Mouse (Mus musculus): ENCODE data around the gene Gm2696. TPM values are rescaled to one million over a fixed set of nuclear protein-coding genes. Genes with fewer than 3 reads are reported as not detected.
"Not testable (repeated sequence)": the region's sequence is repeated elsewhere in the genome, so short reads cannot be mapped to it uniquely, and the experiment has no call there.

Gm2696 gene
- not detected in 2 replicates for polyA plus RNA-seq (2014; fragmentation: Nextera tagmentation; extraction: Ambion mirVana)

DNA sequence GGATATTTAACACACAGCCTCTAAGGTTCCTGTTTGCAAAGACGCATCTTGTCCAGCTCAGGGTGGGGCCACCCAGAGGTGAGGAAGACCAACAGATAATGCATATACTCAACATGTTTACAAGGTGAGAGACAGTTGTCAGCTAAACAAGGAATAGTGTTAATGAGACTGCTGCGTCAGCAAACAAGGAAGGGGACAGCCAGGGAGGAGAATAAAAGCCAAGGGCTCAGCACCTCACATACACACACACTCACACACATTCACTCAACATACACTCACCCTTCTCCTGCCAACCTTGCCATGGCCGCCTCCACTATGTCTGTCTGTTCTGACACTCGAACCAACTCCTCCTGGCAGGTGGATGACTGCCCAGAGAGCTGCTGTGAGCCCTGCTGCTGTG is at the start of gene Gm2696:
TSS of gene Gm2696 (plus strand) at position 301 of the 400 bp plus-strand sequence.
- H3K4me1 ChIP-seq (replicated peaks; ENCODE audit: control insufficient read depth, insufficient read depth, low read length), result no peaks in the 10 kb centered on the region
- ATAC-seq (ENCODE audit: low FRiP score) (no peak), DNase-seq (ENCODE audit: low spot score) (no peak)
- no peak within 1 kb of the TSS for H3K4me3 ChIP-seq (ENCODE audit: low read depth, low read length)
- no peak within 1 kb of the TSS for H3K9ac ChIP-seq (ENCODE audit: low read depth, low read length)
- no peak within 1 kb of the TSS for H3K4me2 ChIP-seq (replicated peaks; ENCODE audit: low read depth, low read length)
- no peaks in the 10 kb centered on the region for H3K27me3 ChIP-seq (ENCODE audit: control insufficient read depth, insufficient read depth, low read length)
- H3K36me3 ChIP-seq (ENCODE audit: control insufficient read depth, insufficient read depth, low read length), result no peaks in the 10 kb centered on the region
- H3K27ac ChIP-seq (ENCODE audit: low read depth, low read length), result no peak within 1 kb of the TSS
- no peaks in the 10 kb centered on the region for H3K9me3 ChIP-seq (ENCODE audit: control insufficient read depth, low read length)
- WGBS, result 37% methylated on average over 4 of the region's 4 CpGs

GRCm38 (mm10) chr10:77769727-77770126 is 44.8 kb upstream of the Gm2696 start:
- Histone ChIP-seq H3K4me1 (replicated peaks; ENCODE audit: control insufficient read depth, insufficient read depth, low read length) (no peaks in the 10 kb centered on the region), H3K4me3 (ENCODE audit: low read depth, low read length) (no peak overlapping the region), H3K27ac (ENCODE audit: low read depth, low read length) (no peak overlapping the region), H3K27me3 (ENCODE audit: control insufficient read depth, insufficient read depth, low read length) (no peaks in the 10 kb centered on the region), H3K9ac (ENCODE audit: low read depth, low read length) (no peak overlapping the region), H3K36me3 (ENCODE audit: control insufficient read depth, insufficient read depth, low read length) (no peaks in the 10 kb centered on the region), H3K4me2 (replicated peaks; ENCODE audit: low read depth, low read length) (no peak overlapping the region), H3K9me3 (ENCODE audit: control insufficient read depth, low read length) (no peaks in the 10 kb centered on the region)
- DNase-seq (ENCODE audit: low spot score) (no peak), ATAC-seq (ENCODE audit: low FRiP score) (no peak)
- WGBS, result 95% methylated on average over 1 of the region's 1 CpGs

- DNase-seq (ENCODE audit: low spot score); H3K4me2 ChIP-seq (replicated peaks; ENCODE audit: low read depth, low read length); H3K9me3 ChIP-seq (ENCODE audit: control insufficient read depth, low read length); H3K27me3 ChIP-seq (ENCODE audit: control insufficient read depth, insufficient read depth, low read length); H3K36me3 ChIP-seq (ENCODE audit: control insufficient read depth, insufficient read depth, low read length); H3K4me1 ChIP-seq (replicated peaks; ENCODE audit: control insufficient read depth, insufficient read depth, low read length); H3K9ac ChIP-seq (ENCODE audit: low read depth, low read length); H3K27ac ChIP-seq (ENCODE audit: low read depth, low read length); H3K4me3 ChIP-seq (ENCODE audit: low read depth, low read length); ATAC-seq (ENCODE audit: low FRiP score): not testable (repeated sequence)
- no CpG with 5 or more reads among the region's 1 CpGs for WGBS
Measured at GRCm38 (mm10) chr10:77771225-77771624, 43.3 kb upstream of the Gm2696 start, which contains the start of gene Gm3238. Gm3238 (minus strand) TSS chr10:77771325.

DNA sequence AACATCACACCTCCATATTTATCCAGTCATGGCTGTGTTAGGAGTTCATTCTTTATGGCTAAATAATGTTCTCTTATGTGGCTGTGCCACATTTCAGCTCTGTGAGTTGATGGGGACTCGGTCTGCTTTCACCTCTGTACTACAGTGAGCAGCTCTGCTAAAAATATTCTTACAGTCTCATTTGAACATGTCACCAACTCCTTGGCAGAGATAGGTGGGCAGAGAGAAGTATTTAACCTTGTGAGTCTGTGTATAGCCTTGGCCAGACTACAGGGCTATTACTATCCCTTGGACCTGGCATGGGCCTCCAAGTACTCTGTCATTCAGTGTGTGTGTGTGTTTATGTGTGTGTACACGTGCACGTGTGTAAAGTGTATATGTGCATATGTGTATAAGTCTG is 42.3 kb upstream of the Gm2696 start:
- not testable (repeated sequence) for H3K4me2 ChIP-seq (replicated peaks; ENCODE audit: low read depth, low read length); H3K27ac ChIP-seq (ENCODE audit: low read depth, low read length); H3K4me3 ChIP-seq (ENCODE audit: low read depth, low read length); H3K9me3 ChIP-seq (ENCODE audit: control insufficient read depth, low read length); ATAC-seq (ENCODE audit: low FRiP score); H3K9ac ChIP-seq (ENCODE audit: low read depth, low read length); DNase-seq (ENCODE audit: low spot score); H3K27me3 ChIP-seq (ENCODE audit: control insufficient read depth, insufficient read depth, low read length); H3K36me3 ChIP-seq (ENCODE audit: control insufficient read depth, insufficient read depth, low read length); H3K4me1 ChIP-seq (replicated peaks; ENCODE audit: control insufficient read depth, insufficient read depth, low read length)
- WGBS, result 86% methylated on average over 1 of the region's 3 CpGs

DNA sequence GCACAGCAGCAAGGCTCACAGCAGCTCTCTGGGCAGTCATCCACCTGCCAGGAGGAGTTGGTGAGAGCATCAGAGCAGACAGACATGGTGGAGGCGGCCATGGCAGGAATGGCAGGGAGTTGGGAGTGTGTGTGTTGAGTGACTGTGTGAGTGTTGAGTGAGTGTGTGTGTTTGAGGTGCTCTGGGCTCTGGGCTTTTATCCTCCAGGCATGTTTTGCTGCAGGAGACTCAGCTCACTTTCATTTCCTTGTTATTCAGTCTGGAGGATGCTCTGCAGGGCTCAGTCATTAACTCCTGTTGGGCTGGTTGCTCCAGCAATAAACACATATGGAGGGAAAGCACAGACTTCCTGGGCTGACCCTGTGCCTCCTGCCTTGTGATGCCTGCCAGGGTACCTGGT is 37.6 kb upstream of the Gm2696 start, which contains the start of gene Gm7138:
TSS of gene Gm7138 (minus strand) at position 101 of the 400 bp plus-strand sequence.
- not testable (repeated sequence) for ATAC-seq (ENCODE audit: low FRiP score); DNase-seq (ENCODE audit: low spot score); H3K4me2 ChIP-seq (replicated peaks; ENCODE audit: low read depth, low read length); H3K9me3 ChIP-seq (ENCODE audit: control insufficient read depth, low read length); H3K4me1 ChIP-seq (replicated peaks; ENCODE audit: control insufficient read depth, insufficient read depth, low read length); H3K27me3 ChIP-seq (ENCODE audit: control insufficient read depth, insufficient read depth, low read length); H3K4me3 ChIP-seq (ENCODE audit: low read depth, low read length); H3K9ac ChIP-seq (ENCODE audit: low read depth, low read length); H3K27ac ChIP-seq (ENCODE audit: low read depth, low read length); H3K36me3 ChIP-seq (ENCODE audit: control insufficient read depth, insufficient read depth, low read length)
- WGBS, result 50% methylated on average over 1 of the region's 1 CpGs

- H3K36me3 ChIP-seq (ENCODE audit: control insufficient read depth, insufficient read depth, low read length); H3K9me3 ChIP-seq (ENCODE audit: control insufficient read depth, low read length); H3K9ac ChIP-seq (ENCODE audit: low read depth, low read length); DNase-seq (ENCODE audit: low spot score); H3K4me3 ChIP-seq (ENCODE audit: low read depth, low read length); H3K4me2 ChIP-seq (replicated peaks; ENCODE audit: low read depth, low read length); H3K27me3 ChIP-seq (ENCODE audit: control insufficient read depth, insufficient read depth, low read length); H3K27ac ChIP-seq (ENCODE audit: low read depth, low read length); H3K4me1 ChIP-seq (replicated peaks; ENCODE audit: control insufficient read depth, insufficient read depth, low read length); ATAC-seq (ENCODE audit: low FRiP score): not testable (repeated sequence)
- 57% methylated on average over 1 of the region's 1 CpGs for WGBS
Measured at GRCm38 (mm10) chr10:77782442-77782841, 32.0 kb upstream of the Gm2696 start, which contains the start of gene Gm3250. Gm3250 (minus strand) TSS chr10:77782542.

- not testable (repeated sequence) for H3K4me2 ChIP-seq (replicated peaks; ENCODE audit: low read depth, low read length); ATAC-seq (ENCODE audit: low FRiP score)
- WGBS, result 82% methylated on average over 1 of the region's 3 CpGs
Measured at GRCm38 (mm10) chr10:77783396-77783795, 31.1 kb upstream of the Gm2696 start.

GRCm38 (mm10) chr10:77787876-77788275 is 26.6 kb upstream of the Gm2696 start, which contains the start of gene Gm7137:
Gm7137 (minus strand) TSS chr10:77788200.
- H3K27ac ChIP-seq (ENCODE audit: low read depth, low read length); H3K4me1 ChIP-seq (replicated peaks; ENCODE audit: control insufficient read depth, insufficient read depth, low read length); H3K9me3 ChIP-seq (ENCODE audit: control insufficient read depth, low read length); H3K27me3 ChIP-seq (ENCODE audit: control insufficient read depth, insufficient read depth, low read length); H3K4me3 ChIP-seq (ENCODE audit: low read depth, low read length); H3K9ac ChIP-seq (ENCODE audit: low read depth, low read length); DNase-seq (ENCODE audit: low spot score); ATAC-seq (ENCODE audit: low FRiP score); H3K36me3 ChIP-seq (ENCODE audit: control insufficient read depth, insufficient read depth, low read length); H3K4me2 ChIP-seq (replicated peaks; ENCODE audit: low read depth, low read length): not testable (repeated sequence)
- WGBS, result no CpG with 5 or more reads among the region's 1 CpGs

More at GRCm38 (mm10) chr10:77783396-77783795, 31.1 kb upstream of the Gm2696 start:
- not testable (repeated sequence) for H3K4me1 ChIP-seq (replicated peaks; ENCODE audit: control insufficient read depth, insufficient read depth, low read length); H3K9me3 ChIP-seq (ENCODE audit: control insufficient read depth, low read length); H3K27ac ChIP-seq (ENCODE audit: low read depth, low read length); H3K27me3 ChIP-seq (ENCODE audit: control insufficient read depth, insufficient read depth, low read length); H3K9ac ChIP-seq (ENCODE audit: low read depth, low read length); H3K36me3 ChIP-seq (ENCODE audit: control insufficient read depth, insufficient read depth, low read length); DNase-seq (ENCODE audit: low spot score); H3K4me3 ChIP-seq (ENCODE audit: low read depth, low read length)

DNA sequence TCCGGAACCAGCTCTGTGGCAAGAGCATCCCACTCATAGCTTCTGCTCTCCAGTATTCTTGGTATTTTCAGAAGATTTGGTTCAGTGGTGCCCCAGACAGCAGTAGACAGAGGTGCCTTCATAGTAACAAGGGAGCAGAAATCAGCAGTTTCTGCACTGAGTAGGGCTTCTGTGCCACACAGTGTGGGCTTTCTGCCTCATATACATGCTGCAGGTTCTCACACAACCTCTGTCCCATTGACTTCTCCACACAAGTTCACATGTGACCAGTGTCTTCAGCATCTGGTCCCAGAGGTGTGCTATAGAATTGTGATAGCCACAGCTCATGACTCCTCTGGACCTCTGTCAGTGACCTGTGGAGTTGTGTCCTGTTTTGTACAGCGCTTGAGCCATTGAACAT is 25.9 kb upstream of the Gm2696 start:
- Histone ChIP-seq H3K4me1 (replicated peaks; ENCODE audit: control insufficient read depth, insufficient read depth, low read length) (no peaks in the 10 kb centered on the region), H3K4me2 (replicated peaks; ENCODE audit: low read depth, low read length) (no peak overlapping the region), H3K27ac (ENCODE audit: low read depth, low read length) (no peak overlapping the region), H3K4me3 (ENCODE audit: low read depth, low read length) (no peak overlapping the region), H3K36me3 (ENCODE audit: control insufficient read depth, insufficient read depth, low read length) (no peaks in the 10 kb centered on the region), H3K9ac (ENCODE audit: low read depth, low read length) (no peak overlapping the region), H3K27me3 (ENCODE audit: control insufficient read depth, insufficient read depth, low read length) (no peaks in the 10 kb centered on the region), H3K9me3 (ENCODE audit: control insufficient read depth, low read length) (no peaks in the 10 kb centered on the region)
- ATAC-seq (ENCODE audit: low FRiP score), result no peak
- DNase-seq (ENCODE audit: low spot score), result no peak
- 89% methylated on average over 2 of the region's 2 CpGs for WGBS
